Mouse (Mus musculus) frontal cortex, postnatal 10 days (tissue): ENCODE measurements around the gene Traf1.

Source experiments
- DNase-seq, 2 experiments: peaks; one replicate each; pipeline ENCODE4 v3.0.0; 2022; ENCODE audit warnings: low spot score in 2 of 2, mixed read lengths in 1 of 2

The Traf1 gene

DNA sequence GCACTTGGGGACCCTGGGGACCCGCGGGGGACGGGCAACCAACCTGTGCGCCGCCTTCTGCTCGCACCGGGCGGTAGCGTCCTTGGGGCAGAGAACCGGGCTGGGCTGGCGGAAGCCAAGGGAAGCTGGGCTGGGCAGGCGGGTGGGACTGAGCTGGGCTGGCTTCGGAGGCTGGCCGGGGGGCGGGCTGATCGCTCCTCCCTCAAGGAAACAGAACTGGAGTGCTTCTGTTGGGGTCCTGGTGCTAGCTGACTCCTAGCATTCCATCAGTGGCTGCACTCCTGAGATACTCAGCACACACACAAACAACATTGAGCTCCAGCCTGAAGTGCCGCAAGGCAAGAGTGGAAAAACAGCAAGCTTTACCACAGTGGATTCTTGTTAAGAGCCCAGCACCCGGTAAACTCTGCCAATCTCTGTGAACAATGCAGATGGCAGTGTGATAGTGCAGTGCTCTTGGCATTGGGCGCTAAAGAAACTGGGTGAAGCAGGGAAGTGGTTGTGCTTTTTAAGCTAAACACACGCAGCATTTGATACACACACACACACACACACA is at the start of gene Traf1:
Traf1 (minus strand) TSS at position 292 of the 556 bp plus-strand sequence.
- peak in 1 of 2 experiments; percentile 18 for DNase-seq

DNA sequence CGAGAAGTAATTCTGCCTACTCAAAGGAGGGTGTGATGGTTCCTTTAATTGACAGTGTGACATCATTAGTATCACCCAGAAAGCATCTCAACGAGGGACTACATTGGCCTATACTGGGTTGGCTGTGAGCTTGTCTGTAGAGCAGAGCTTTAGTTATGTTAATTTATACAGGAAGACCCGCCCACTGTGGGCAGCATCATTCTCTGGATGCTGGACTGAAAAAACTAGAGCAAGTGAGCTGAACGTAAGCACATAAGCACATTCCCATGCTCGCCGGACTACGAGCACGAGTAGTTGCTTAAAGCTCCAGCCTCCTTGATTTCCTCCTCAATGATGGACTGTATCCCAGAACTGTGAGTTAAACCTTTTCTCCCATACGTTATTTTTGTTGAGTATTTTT is 37.4 kb upstream of the Traf1 start:
- DNase-seq, result peak in 1 of 2 experiments; percentile 33

DNA sequence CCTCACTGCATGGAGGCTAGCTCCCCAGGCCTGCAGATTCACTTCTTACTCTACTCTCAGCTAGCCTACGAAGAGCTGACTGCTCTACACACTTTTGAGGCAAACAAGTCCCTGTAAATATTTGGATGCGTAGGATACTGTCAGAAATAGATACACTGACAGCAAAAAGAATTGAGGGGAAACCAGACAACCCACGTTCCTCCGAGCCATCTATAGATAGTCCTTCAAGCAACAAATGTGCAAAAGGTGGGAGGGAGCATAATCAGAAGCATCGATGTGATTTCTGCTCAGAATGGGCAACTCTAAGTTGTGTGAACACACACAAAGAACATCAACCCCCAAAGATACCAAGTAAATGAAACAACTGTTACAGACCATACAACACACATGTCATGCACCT is 34.9 kb upstream of the Traf1 start:
- no peak for DNase-seq

DNA sequence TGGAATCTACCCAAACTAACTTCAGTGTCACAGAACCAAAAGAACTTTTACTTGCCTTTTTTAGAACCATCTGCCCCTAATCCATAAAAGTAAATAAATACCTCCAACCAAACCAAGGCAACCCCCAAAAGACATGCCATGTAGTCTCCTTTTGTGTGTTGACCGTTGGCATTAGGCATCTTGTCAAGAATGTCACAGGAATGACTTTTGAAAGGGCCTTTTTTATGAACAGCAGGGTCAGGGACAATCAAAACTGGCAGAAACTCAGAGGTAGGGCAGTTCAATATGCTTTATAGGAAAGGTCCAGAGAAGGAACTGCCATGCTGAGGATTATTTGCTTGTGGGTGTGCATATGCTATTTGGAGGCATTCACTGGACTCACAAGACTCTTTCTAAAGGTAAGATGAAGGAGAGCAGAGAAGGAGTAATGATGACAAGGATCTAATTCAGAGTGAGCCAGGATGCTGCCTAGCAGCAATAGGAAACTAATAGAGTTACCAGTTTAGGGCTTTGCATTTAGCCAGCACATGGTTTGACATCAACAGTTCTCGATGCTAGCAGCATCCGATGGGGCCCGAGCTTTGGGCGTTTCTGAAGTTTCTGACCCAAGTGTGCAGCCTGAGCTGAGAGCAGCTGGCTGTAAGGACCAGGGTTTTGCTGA is 32.3 kb upstream of the Traf1 start:
- no peak for DNase-seq

DNA sequence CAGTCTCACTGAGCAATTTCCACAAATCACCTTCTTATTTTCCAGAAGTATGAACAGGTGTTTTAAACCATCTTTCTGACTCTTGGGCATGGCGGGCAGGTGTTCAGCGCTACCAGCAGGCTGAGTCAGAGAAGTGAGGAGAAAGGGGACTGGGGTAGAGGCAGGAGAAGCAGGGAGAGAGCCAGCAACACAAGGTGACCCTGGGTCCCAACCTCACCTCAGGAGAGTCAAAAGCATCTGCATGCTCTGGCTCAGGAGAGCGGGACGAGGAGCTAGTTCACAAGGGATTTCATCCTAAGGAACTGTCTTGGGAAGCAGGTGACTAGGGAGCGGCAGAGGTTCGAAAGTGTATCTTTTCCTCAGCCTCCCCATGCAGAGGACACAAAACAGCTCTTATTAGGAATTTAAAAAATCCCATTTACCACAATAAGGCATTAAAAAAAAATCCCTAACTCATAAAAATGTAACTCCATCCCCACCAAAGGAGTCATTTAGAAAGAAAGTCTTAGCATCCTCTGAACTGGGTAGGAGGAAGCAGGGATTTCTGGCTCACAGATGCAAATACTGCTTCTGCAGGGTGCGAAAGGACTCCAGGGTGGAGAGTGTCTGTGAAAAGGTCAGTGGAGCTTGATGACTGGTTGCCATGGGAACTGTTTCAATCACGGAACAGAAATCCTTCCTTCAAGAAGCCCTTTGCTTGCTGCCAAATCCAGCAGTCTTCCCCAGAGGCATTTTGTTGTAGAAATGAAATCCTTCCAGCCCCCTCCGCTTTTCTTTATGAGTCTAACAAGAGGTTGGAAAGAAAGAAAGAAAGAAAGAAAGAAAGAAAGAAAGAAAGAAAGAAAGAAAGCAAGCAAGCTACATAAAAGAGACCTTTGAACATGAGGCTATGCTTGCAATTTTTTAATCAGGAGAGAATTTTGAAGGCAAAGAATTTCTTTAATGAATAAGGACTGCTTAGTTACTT is 31.4 kb upstream of the Traf1 start:
- peak; percentile 29 to 33 for DNase-seq

DNA sequence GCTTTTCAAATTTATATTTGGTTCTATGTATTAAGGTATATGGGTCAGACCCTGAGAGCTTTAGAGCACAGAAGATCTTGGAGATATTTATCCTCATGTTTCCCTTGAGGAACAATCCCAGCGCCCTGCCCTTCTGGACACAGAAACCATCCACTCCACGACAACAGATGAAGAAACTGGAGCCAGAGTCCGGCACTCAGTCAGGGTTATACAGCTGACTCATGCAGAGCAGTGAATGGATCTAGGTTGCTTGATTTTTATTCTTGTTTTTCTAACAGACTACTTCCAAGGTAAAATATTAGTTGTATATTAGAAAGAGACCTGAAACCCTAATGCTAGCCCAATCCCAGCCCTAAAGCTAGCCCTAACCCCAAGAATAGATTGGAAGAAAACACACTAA is 30.4 kb upstream of the Traf1 start:
- no peak for DNase-seq

DNA sequence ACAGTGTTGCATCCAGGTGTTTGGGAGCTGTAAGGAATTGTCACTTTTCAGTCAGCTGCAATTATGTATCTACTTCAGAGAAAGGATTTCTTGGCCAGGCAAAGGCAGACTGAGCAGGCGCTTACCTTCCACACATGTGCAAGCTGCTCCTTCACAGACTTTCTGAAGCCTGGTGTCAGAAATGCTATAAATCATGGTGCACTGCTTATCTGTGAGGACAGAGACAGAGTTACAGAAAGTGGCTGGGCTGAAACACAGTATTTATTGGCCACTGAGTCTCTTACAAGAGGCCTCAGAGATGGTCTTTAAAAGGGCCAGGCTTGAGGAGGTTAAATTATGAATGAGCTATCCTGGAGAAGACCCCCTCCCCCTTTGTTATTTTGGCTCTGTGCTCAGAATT is 28.2 kb upstream of the Traf1 start:
- no peak for DNase-seq

DNA sequence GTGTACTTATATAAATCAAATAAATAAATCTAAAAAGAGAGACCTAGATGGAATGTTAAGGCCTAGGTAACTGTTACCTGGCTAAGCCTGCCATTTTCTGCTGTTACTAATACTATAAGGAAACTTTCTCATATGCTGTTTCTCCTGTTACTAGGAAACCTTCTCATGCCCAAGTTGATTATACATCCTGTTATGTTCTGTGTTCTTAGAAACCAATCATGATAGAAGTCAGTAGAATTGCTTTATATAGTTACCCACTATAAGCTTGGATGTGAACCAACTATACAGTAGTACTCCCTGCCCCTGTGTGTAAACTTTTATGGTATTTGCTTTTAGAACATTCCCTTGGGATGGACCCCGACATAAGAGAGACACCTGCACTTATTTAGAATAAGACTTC is 26.0 kb upstream of the Traf1 start:
- no peak for DNase-seq

DNA sequence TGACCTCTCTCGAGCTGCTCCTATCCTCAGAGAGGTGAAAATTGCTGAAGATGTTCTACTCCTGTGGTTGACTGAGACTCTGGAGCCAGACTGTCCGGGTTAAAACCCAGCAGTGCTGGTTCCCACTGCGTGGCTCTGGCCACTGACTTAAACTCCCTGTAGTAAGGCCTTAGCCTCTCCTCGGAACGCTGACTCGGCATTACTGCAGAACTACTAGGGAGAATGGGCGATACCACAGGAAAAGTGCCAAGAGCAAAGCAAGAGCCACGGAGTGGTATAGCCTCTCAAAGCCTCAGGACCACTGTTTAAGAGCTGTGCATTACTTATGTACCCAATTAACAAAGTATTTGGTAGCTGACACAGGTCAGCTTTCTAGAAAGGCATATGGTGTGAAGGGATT is 23.3 kb upstream of the Traf1 start:
- DNase-seq, result no peak

DNA sequence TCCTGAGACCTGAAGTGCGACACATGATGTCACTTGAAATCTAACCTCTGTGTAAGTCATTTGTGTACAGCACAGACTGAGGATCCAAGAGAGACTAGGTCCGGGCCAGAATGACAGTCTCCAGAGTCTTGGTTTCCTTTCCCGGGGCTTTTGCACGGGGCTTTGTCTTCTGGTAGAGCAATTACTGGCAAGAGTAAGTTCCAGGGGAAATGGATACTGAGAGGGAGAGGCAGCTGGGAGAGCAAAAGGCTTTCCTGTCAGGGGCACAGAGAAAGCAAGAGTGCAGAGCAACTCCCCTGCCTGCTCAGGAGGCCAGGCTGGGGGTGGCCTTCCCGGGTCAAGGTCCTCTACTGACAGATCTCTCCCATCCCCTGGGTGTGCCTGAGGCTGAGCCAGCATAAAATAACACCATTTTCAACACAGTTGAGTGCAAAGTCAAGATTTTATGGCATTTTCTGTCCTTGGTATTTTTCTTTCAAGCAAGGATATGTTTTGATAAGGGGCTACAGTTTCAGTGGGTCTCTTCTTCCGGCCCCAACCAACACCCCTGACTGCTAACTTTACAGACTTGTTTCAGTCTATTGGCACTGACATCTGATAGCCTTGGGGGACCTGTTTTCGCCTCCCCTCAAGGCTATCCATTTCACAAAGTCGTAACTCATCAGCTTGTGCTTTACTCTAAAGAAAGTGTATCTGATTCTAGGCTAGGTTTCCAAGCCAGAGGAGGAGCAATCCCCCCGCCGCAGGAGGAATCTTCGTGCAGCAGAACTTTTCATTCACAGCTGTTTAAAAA is 21.5 kb upstream of the Traf1 start:
- no peak for DNase-seq

DNA sequence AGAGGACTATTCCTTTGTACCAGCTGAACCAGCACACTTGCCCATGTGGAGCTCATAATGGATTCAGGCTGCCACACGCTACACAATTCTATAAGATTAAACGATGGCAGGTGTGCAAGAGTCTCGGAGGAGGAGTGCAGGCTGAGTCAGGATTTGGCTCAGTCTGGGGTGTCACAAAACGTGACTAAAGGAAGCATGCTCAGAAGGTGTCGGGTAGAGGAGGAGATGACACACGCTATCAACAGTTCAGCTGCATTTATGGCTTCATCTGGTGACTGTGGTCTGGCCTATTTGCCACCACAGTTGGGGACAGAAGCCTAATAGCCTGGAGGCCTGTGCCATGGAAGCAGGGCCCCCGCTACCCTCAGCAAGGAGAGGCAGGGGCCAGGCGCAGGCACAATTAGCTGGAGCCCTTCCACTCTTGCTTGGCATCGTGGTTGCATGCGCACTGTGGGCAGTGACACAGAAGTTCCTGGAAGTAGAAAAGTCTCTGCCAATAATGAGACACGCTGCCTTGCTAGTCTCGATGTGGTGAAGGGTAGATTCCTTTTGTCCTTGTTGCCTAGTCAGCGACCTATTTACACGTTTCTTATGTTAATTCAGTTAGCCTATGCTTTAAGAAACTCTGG is 20.6 kb upstream of the Traf1 start:
- peak in 1 of 2 experiments; percentile 20 for DNase-seq

DNA sequence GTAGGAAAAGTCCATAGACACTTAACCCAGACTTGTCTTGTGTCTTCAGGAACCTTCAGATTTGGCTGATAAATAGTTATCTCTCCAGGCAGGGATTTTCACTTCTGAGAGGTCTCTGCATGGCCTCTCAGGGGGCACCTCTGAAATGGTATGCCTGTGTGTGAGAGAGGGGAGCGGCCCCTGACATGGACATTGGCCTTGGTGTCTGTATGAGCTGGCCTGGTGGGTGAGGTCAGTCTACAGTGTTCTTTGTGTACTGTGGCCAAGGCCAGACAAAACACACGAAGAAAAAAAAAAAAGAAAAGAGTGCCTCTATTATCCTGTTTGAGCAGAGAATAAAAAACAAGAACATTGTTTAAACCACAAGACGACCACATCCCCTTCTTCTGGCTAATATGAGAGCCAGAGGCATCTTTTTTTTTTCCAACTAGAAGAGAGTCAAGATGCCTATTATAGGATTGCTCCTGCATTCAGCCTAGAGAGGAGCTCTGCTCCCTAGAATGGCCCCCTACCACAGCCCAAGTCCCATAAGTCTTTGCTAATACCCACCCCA is 18.0 kb upstream of the Traf1 start:
- no peak for DNase-seq

DNA sequence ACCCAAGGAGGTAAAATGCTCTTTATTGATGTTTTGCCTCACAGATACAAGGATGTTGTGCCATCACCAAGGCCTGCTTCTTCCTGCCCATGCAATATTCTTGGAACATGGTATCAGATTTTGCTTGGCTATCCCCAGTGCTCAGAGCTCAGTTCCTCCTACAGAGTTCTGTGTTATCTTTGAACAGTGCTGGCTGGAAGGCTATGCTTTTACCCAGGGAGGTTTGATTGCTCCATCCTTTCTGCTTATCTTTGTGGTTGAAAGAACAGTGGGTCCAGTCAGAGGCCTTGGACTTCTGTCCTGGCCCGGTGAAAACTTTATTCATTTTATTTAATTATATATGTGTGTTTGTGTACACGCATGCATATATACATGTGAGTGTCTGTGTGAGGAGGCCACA is 16.7 kb upstream of the Traf1 start:
- no peak for DNase-seq

DNA sequence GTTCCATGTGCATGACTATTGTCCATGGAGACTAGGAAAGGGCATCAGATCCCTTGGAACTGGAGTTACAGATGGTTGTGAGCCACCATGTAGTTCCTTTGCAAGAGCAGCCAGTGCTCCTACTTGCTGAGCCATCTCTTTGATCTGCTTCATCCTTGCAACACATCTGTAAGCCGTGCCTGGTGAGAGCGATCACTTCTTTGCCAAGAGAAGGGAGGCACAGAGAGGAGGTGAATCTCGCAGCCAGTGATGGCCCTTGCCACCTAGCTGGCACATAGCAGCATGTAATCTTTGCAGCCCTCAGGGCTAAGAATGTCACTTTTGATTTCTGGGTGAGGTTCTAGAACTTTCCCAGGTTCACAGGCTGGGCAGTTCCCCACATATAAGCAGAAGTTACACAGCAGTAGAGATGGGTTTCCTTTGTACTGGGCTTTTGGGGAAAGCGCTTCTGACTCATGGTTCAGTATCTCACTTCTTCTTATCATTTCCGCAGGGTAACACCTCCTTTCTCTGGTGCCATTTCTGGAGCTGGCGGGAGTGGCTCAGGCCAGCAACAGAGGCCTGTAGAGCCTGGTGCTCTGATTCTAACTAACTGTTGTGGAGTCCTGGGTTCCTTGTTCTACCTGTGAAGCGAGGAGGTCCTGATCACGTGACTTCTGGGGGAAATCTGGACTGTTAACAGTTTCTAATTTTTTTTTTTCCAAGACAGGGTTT is 15.5 kb upstream of the Traf1 start:
- no peak for DNase-seq

DNA sequence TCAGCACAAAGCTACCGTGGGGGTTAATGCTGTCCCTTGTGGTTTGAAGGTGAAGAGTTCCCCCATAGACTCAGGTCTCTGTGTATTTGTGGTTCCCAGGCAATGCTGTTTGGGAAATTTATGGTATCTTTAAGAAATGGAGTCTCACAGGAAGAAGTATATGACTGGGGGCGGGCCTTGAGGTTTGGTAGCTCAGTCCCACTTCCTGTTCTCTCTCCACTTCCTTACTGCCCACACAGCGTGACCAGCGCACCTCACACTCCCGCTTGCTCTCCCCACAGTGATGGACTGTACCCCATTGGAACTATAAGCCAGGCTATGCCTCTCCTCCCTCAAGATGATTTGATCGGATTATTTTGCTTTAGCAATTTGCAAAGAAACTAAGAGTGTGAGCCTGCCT is 14.9 kb upstream of the Traf1 start:
- no peak for DNase-seq

DNA sequence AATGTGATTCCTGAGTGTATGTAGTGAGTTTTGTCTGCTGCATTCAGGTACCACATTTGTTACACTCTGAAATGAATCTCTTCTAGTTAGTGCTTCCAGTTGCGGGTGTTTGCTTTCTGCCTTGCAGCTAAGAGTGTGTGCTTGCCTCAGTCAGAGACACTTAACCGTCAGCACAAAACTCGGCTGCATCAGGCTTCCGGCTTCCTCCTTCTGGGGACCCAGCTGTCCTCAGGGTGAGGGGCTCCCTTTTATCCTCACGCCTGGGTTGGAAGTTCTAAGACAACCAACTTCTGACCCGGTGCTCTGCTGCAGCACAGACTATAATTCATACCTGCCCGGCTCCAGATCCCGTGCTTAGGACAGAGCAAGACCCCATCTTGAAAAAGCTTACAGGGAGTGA is 11.5 kb upstream of the Traf1 start:
- no peak for DNase-seq

DNA sequence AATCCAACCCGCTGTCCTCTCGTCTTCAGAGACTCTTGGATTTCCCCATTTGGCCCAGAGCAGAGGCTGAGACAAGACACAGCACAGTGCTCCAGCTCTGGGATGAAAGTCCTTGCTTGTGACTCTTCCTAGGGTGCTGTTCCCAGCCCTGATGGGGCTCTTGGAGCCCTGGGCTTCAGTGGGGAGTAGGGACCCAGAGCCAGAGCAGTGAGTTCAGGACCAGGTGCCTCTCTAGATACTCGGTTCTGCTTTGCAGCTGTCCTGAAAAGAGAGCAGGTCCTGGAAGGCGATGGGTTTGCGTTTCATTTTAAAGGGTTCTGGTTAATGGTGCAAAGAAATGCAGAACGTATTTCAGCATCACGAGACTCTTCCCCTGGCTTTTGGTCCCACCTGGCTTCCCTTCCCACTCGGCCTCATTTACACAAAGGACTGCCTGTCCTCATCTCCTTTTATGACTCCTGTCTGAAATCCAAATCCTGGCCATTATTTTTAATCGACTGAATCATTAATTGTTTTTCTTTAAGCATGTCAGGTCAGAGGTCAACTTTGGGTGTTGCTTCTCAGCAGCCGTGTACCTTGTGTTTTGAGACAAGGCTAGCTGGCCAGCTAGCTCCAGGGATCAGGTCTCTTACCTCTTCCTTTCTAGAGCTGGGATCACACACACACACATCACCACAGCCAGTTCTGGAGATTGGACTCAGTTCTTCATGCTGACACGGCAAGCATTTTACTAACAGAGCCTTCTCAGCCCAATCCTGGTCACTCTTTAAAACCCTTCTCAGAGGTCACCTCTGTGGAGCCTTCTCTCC is 9.7 kb upstream of the Traf1 start:
- DNase-seq, result no peak

DNA sequence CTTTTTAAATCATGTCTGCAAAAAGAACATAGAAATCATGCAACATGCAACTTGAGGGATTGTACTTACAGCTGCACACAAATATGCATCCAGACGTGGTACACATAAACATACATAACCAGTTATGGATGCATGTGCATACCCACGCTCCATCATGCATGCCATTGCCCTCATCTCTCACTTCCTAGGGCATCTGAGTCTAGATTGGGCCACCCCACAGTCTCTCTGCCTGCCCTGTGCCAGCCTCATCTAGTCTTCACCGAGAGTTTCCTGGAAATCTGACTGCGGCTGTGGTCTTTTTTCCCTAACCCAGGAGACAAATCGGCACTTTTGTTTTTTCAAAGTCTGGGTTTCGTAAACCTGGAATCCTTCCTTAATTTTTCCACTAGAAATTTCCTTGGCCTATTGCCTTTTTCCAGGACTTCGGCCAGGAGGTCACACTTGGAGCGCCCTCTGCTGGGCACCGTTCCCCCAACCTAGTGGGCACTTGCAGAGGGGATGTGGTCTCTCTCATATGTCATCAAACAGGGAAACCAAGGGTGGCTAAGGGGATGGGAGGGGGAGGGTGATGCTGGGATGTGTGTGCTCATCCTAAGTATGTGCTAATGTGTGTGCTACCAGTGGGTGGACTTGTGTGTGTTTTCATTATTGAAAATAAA is 8.6 kb upstream of the Traf1 start:
- peak in 1 of 2 experiments; percentile 49 for DNase-seq

DNA sequence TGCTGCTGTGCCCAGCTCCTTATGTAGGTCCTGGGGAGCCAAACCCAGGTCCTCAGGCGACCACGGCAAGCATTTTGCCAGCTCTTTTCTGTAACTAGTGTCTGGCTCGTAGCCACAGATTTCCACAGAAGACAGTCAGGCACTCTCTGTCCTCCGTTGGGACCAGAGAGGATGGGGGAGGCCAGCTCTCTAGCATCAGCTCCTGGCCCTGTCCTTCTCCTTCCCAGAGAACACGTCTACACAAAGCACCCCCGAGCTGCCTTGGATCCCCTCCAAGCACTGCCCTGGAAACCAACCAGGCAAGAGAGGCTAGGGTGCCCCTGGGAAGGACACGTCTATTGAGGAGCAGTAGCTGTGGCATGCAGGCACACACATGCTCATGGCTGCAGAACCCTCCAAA is 7.6 kb upstream of the Traf1 start:
- no peak for DNase-seq
